21 mouse cellular contexts compared by ENCODE assay signal in the genomic region with DNA sequence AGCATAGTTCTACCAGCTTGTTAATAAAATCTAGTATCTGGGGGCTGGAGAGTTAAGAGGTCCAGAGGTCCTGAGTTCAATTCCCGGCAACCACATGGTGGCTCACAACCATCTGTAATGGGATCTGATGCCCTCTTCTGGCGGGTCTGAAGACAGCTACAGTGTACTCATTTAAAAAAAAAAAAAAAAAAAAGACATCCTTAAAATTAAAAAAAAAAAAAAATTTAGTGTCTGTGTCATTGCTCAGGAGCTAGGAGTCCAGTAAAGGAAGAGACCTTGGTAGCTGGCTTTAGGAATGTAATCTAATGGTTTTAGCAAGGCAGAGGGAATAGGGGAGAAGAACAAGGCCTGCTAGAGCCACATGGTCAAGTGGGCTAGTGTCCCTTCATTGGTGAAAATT.
"Had no signal": no experiment of that assay in that cellular context is flagged by ENCODE, and none has a peak within 500 bp of the region (broad histone marks: within the 10 kb centered on the region; RNA-seq: fewer than 3 reads in every experiment).

No protein-coding gene starts in this region.

- H3K4me3 ChIP-seq: limb, embryonic 10.5 days; limb, embryonic 13.5 days; liver, embryonic 13.5 days; midbrain, embryonic 12.5 days; midbrain, embryonic 15.5 days; myocyte; neural tube, embryonic 13.5 days; stomach, embryonic 15.5 days had no signal

- H3K4me1 ChIP-seq: limb, embryonic 10.5 days; limb, embryonic 13.5 days; liver, embryonic 13.5 days; midbrain, embryonic 15.5 days; neural tube, embryonic 13.5 days; stomach, embryonic 15.5 days had no signal

- H3K27me3 ChIP-seq: limb, embryonic 13.5 days; liver, embryonic 13.5 days; midbrain, embryonic 12.5 days; midbrain, embryonic 15.5 days; neural tube, embryonic 13.5 days; stomach, embryonic 15.5 days had no signal

- H3K9me3 ChIP-seq: limb, embryonic 10.5 days; liver, embryonic 13.5 days; midbrain, embryonic 12.5 days; midbrain, embryonic 15.5 days; neural tube, embryonic 13.5 days; stomach, embryonic 15.5 days had no signal

- H3K27ac ChIP-seq: limb, embryonic 10.5 days; limb, embryonic 13.5 days; liver, embryonic 13.5 days; macrophage; midbrain, embryonic 12.5 days; midbrain, embryonic 15.5 days; neural tube, embryonic 13.5 days; stomach, embryonic 15.5 days had no signal

- DNase-seq: kidney, adult 18-20 months; kidney, adult 9 months; kidney, postnatal 14 days; kidney, postnatal 4 days; layer of hippocampus, postnatal 36 days; liver, embryonic 13.5 days; lung, embryonic 14.5 days; retina, postnatal 1 day; right cerebral cortex, postnatal 25 days; spleen, adult 18-20 months; thymus, adult 18-20 months; thymus, postnatal 36 days had no signal

- H3K4me2 ChIP-seq: limb, embryonic 13.5 days; liver, embryonic 13.5 days; lung, embryonic 14.5 days; midbrain, embryonic 12.5 days; midbrain, embryonic 15.5 days; neural tube, embryonic 13.5 days; stomach, embryonic 15.5 days had no signal

- H3K9ac ChIP-seq: limb, embryonic 13.5 days; liver, embryonic 13.5 days; lung, embryonic 14.5 days; midbrain, embryonic 12.5 days; midbrain, embryonic 15.5 days; neural tube, embryonic 13.5 days; stomach, embryonic 15.5 days had no signal

- ATAC-seq: lung, postnatal 0 days; midbrain, embryonic 15.5 days had no signal
